Mouse (Mus musculus) forebrain, embryonic 11.5 days (tissue): ENCODE measurements at regions not wholly inside any gene's neighbourhood (a gene's known extent, or its start where the extent isn't known, plus 50 kb on each side); places are given as distances from the start of the nearest gene placed in this dataset.

Experiments used
- ATAC-seq: fragments of 200-750 bp; cut with Nextera tagmentation; replicated peaks from 2 replicates; pipeline ENCODE4 v1.8.0; 2017; ENCODE audit warnings: moderate TSS enrichment; ENCODE audit not compliant: low FRiP score
- DNase-seq: peaks from one replicate; pipeline ENCODE4 v3.0.0-alpha.2; 2017; ENCODE audit warnings: low spot score
- H3K27ac ChIP-seq: fragments of 300-500 bp; sonication (generic); 2 replicates; pipeline ENCODE4 v1.5.1; 2014; ENCODE audit warnings: low read depth, low read length
- H3K27me3 ChIP-seq: fragments of 300-500 bp; sonication (generic); 2 replicates; pipeline ENCODE4 v1.6.1; 2014; ENCODE audit warnings: mild to moderate bottlenecking, low read length, mixed read lengths; ENCODE audit not compliant: control insufficient read depth, insufficient read depth
- H3K36me3 ChIP-seq: fragments of 300-500 bp; sonication (generic); 2 replicates; pipeline ENCODE4 v1.6.1; 2014; ENCODE audit warnings: mild to moderate bottlenecking, low read length, moderate library complexity, mixed read lengths; ENCODE audit not compliant: control insufficient read depth, insufficient read depth
- H3K4me1 ChIP-seq: fragments of 300-500 bp; sonication (generic); replicated peaks from 2 replicates; pipeline ENCODE4 v1.6.1; 2014; ENCODE audit warnings: low read length, mixed read lengths; ENCODE audit not compliant: control insufficient read depth, insufficient read depth
- H3K4me2 ChIP-seq: fragments of 300-500 bp; sonication (generic); 2 replicates; pipeline ENCODE4 v1.6.1; 2014; ENCODE audit warnings: low read depth, mild to moderate bottlenecking, low read length, moderate library complexity, mixed read lengths; ENCODE audit not compliant: severe bottlenecking
- H3K4me3 ChIP-seq: fragments of 300-500 bp; sonication (generic); 2 replicates; pipeline ENCODE4 v1.5.1; 2014; ENCODE audit warnings: low read depth, low read length
- H3K9ac ChIP-seq: fragments of 300-500 bp; sonication (generic); 2 replicates; pipeline ENCODE4 v1.6.1; 2014; ENCODE audit warnings: low read length
- H3K9me3 ChIP-seq: fragments of 300-500 bp; sonication (generic); 2 replicates; pipeline ENCODE4 v1.6.1; 2016; ENCODE audit warnings: low read length, mixed read lengths; ENCODE audit not compliant: control insufficient read depth
- WGBS: fragments of 180-500 bp; shearing (Covaris S2); extraction: QIAGEN DNeasy Blood & Tissue Kit; methylation state at CpG from one replicate; pipeline ENCODE4 v1.1.7; 2014; 5-methylcytosine and 5-hydroxymethylcytosine counted together

- Histone ChIP-seq H3K9ac (no peak overlapping the region), H3K27me3 (no peaks in the 10 kb centered on the region), H3K27ac (no peak overlapping the region), H3K4me2 (no peak overlapping the region), H3K4me3 (no peak overlapping the region), H3K9me3 (no peaks in the 10 kb centered on the region), H3K4me1 (no peaks in the 10 kb centered on the region), H3K36me3 (no peaks in the 10 kb centered on the region)
- no peak for ATAC-seq
- 80% methylated on average over 6 of the region's 6 CpGs for WGBS
- DNase-seq, result no peak
Observed at GRCm38 (mm10) chr8:49631286-49631685, 787.5 kb upstream of the Tenm3 start.

GRCm38 (mm10) chr8:49627966-49628495, 784.3 kb upstream of the Tenm3 start:
- DNase-seq, result peak; percentile 58
- 17% methylated on average over 10 of the region's 10 CpGs for WGBS
- H3K36me3 ChIP-seq, result no peaks in the 10 kb centered on the region

GRCm38 (mm10) chr8:49595501-49595900, 751.8 kb upstream of the Tenm3 start:
- Histone ChIP-seq H3K4me2 (no peak overlapping the region), H3K27me3 (no peaks in the 10 kb centered on the region), H3K27ac (no peak overlapping the region), H3K9me3 (no peaks in the 10 kb centered on the region), H3K9ac (no peak overlapping the region), H3K4me1 (no peaks in the 10 kb centered on the region), H3K4me3 (no peak overlapping the region), H3K36me3 (no peaks in the 10 kb centered on the region)
- DNase-seq (no peak), ATAC-seq (no peak)
- WGBS, result 38% methylated on average over 2 of the region's 2 CpGs

More at GRCm38 (mm10) chr8:49627966-49628495, 784.3 kb upstream of the Tenm3 start:
- no peaks in the 10 kb centered on the region for H3K9me3 ChIP-seq
- no peak overlapping the region for H3K4me2 ChIP-seq
- no peak overlapping the region for H3K9ac ChIP-seq
- no peak overlapping the region for H3K27ac ChIP-seq
- H3K4me3 ChIP-seq, result no peak overlapping the region
- no peaks in the 10 kb centered on the region for H3K27me3 ChIP-seq
- no peaks in the 10 kb centered on the region for H3K4me1 ChIP-seq
- ATAC-seq, result no peak; the same call in 1 of the 2 replicates

GRCm38 (mm10) chr8:49567423-49567822, 723.7 kb upstream of the Tenm3 start:
- H3K9me3 ChIP-seq, result no peaks in the 10 kb centered on the region
- no peaks in the 10 kb centered on the region for H3K4me1 ChIP-seq
- no peak overlapping the region for H3K27ac ChIP-seq
- 73% methylated on average over 3 of the region's 3 CpGs for WGBS
- DNase-seq, result no peak
- H3K4me3 ChIP-seq, result no peak overlapping the region
- no peak for ATAC-seq
- no peak overlapping the region for H3K4me2 ChIP-seq
- no peaks in the 10 kb centered on the region for H3K27me3 ChIP-seq
- no peak overlapping the region for H3K9ac ChIP-seq
- H3K36me3 ChIP-seq, result no peaks in the 10 kb centered on the region

GRCm38 (mm10) chr8:49563499-49564279, 719.9 kb upstream of the Tenm3 start:
- Histone ChIP-seq H3K4me3 (no peak overlapping the region), H3K4me1 (no peaks in the 10 kb centered on the region), H3K9me3 (no peaks in the 10 kb centered on the region), H3K27me3 (no peaks in the 10 kb centered on the region), H3K36me3 (no peaks in the 10 kb centered on the region), H3K4me2 (no peak overlapping the region), H3K9ac (no peak overlapping the region), H3K27ac (no peak overlapping the region)
- 85% methylated on average over 5 of the region's 5 CpGs for WGBS
- peak; percentile 67 for ATAC-seq
- DNase-seq, result peak; percentile 50

GRCm38 (mm10) chr8:49562976-49563375, 719.2 kb upstream of the Tenm3 start:
- H3K9me3 ChIP-seq, result no peaks in the 10 kb centered on the region
- no peak for ATAC-seq
- DNase-seq, result no peak
- no peak overlapping the region for H3K4me2 ChIP-seq
- H3K36me3 ChIP-seq, result no peaks in the 10 kb centered on the region
- no peak overlapping the region for H3K27ac ChIP-seq
- no peak overlapping the region for H3K9ac ChIP-seq
- WGBS, result 88% methylated on average over 4 of the region's 4 CpGs
- no peaks in the 10 kb centered on the region for H3K4me1 ChIP-seq
- H3K4me3 ChIP-seq, result no peak overlapping the region
- no peaks in the 10 kb centered on the region for H3K27me3 ChIP-seq

GRCm38 (mm10) chr8:49555724-49556457, 712.1 kb upstream of the Tenm3 start:
- no peak overlapping the region for H3K27ac ChIP-seq
- no peak overlapping the region for H3K9ac ChIP-seq
- no peak overlapping the region for H3K4me3 ChIP-seq
- WGBS, result 87% methylated on average over 7 of the region's 7 CpGs
- no peaks in the 10 kb centered on the region for H3K27me3 ChIP-seq
- no peaks in the 10 kb centered on the region for H3K36me3 ChIP-seq
- H3K4me2 ChIP-seq, result no peak overlapping the region
- ATAC-seq, result no peak
- H3K4me1 ChIP-seq, result no peaks in the 10 kb centered on the region
- H3K9me3 ChIP-seq, result no peaks in the 10 kb centered on the region
- no peak for DNase-seq

- no peaks in the 10 kb centered on the region for H3K36me3 ChIP-seq
- no peak for ATAC-seq
- no peak overlapping the region for H3K4me3 ChIP-seq
- H3K9ac ChIP-seq, result no peak overlapping the region
- H3K27me3 ChIP-seq, result no peaks in the 10 kb centered on the region
- H3K4me1 ChIP-seq, result no peaks in the 10 kb centered on the region
- no peaks in the 10 kb centered on the region for H3K9me3 ChIP-seq
- H3K27ac ChIP-seq, result no peak overlapping the region
- H3K4me2 ChIP-seq, result no peak overlapping the region
- 88% methylated on average over 3 of the region's 3 CpGs for WGBS
- no peak for DNase-seq
Observed at GRCm38 (mm10) chr8:49553175-49553574, 709.4 kb upstream of the Tenm3 start.
